Comparison of ENCODE assay signal across 16 mouse cellular contexts in the genomic region with DNA sequence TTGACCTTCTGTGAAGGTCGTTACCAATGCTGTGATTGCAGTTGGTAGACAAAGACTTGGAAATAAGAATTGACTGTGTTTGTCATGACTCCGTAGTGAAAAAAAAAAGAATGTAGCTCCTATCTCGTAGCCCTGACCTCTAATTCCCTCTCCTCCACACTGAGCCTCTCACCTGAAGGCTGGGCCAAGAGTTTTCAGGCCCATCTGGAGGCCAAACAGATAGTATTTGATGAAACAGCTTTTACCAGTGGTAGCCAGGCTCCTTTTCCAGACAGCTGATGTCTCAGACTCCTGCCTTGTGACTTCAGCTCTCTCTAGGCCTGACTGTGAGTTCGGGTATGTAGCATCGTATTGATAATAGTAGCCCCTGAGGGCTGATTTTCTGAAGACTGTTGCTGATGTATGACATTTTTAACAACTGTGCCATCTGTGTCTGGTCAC. TPM values are rescaled to one million over a fixed set of nuclear protein-coding genes. Genes with fewer than 3 reads are reported as not detected.
DNase-seq lines count a peak whose midpoint lies in the region; ATAC-seq lines count a peak whose summit lies in the region.
"Had no signal": no experiment of that assay in that cellular context is flagged by ENCODE, and none has a peak within 500 bp of the region (broad histone marks: within the 10 kb centered on the region; RNA-seq: fewer than 3 reads in every experiment).

No protein-coding gene starts in this region.

- no peaks in the 10 kb centered on the region for H3K27me3 ChIP-seq in heart, embryonic 12.5 days (replicated peaks)
- no peaks in the 10 kb centered on the region for H3K27me3 ChIP-seq in neural tube, embryonic 15.5 days (replicated peaks)
- H3K27me3 ChIP-seq: limb, embryonic 12.5 days; stomach, embryonic 15.5 days had no signal

- no peak for ATAC-seq in heart, embryonic 12.5 days (ENCODE audit: insufficient number of reproducible peaks, low FRiP score)
- no peak for ATAC-seq in neural tube, embryonic 15.5 days (ENCODE audit: low FRiP score)
- ATAC-seq: CD4-positive, CD25-positive, alpha-beta regulatory T cell, adult 4 months; liver, postnatal 0 days had no signal

- H3K4me3 ChIP-seq in heart, embryonic 12.5 days = no peak overlapping the region
- no peak overlapping the region for H3K4me3 ChIP-seq in neural tube, embryonic 15.5 days (replicated peaks)
- H3K4me3 ChIP-seq: limb, embryonic 12.5 days; stomach, embryonic 15.5 days had no signal

- 0 out of 2 replicates have a peak overlapping the region, but pooled peaks have one; percentile 18 for H3K27ac ChIP-seq in heart, embryonic 12.5 days (ENCODE audit: poor library complexity, severe bottlenecking)
- peak overlapping the region; percentile 24 for H3K27ac ChIP-seq in neural tube, embryonic 15.5 days (replicated peaks)
- H3K27ac ChIP-seq: kidney, postnatal 0 days; limb, embryonic 12.5 days; macrophage; stomach, embryonic 15.5 days had no signal

- no peak overlapping the region for H3K4me2 ChIP-seq in heart, embryonic 12.5 days
- H3K4me2 ChIP-seq in neural tube, embryonic 15.5 days = no peak overlapping the region
- H3K4me2 ChIP-seq: limb, embryonic 12.5 days; stomach, embryonic 15.5 days had no signal

- H3K9me3 ChIP-seq in heart, embryonic 12.5 days (replicated peaks) = no peaks in the 10 kb centered on the region
- H3K9me3 ChIP-seq in neural tube, embryonic 15.5 days (replicated peaks) = no peaks in the 10 kb centered on the region
- H3K9me3 ChIP-seq: stomach, embryonic 15.5 days had no signal

- no peak for DNase-seq in heart, postnatal 25 days (ENCODE audit: low spot score)
- DNase-seq in left cerebral cortex, postnatal 4 days = peak; percentile 29
- DNase-seq in left cerebral cortex, postnatal 10 days (ENCODE audit: extremely low spot score in 1 of 2, low spot score in 2 of 2) = no peak
- peak; percentile 71 for DNase-seq in cerebellum, adult 9-11 months
- DNase-seq in spleen, adult 12 weeks (ENCODE audit: low spot score) = no peak
- DNase-seq: gastrocnemius, postnatal 36 days; heart, postnatal 36 days; liver, postnatal 0 days; thymus, postnatal 14 days had no signal

- intact Hi-C loops in heart, postnatal 25 days (cut with DNase I) = no loop called here
- intact Hi-C loops in left cerebral cortex, postnatal 4 days (cut with DNase I) = no loop called here
- intact Hi-C loops in left cerebral cortex, postnatal 10 days (cut with DNase I) = no loop called here

- peaks cover 6% of the 10 kb centered on the region for H3K4me1 ChIP-seq in heart, embryonic 12.5 days (replicated peaks)
- peaks cover 9% of the 10 kb centered on the region for H3K4me1 ChIP-seq in neural tube, embryonic 15.5 days
- H3K4me1 ChIP-seq: stomach, embryonic 15.5 days had no signal

- 63% methylated on average over 5 of the region's 5 CpGs for WGBS in heart, embryonic 12.5 days
- WGBS in neural tube, embryonic 15.5 days = 64% methylated on average over 5 of the region's 5 CpGs

- H3K36me3 ChIP-seq in heart, embryonic 12.5 days = no peaks in the 10 kb centered on the region
- no peaks in the 10 kb centered on the region for H3K36me3 ChIP-seq in neural tube, embryonic 15.5 days
- H3K36me3 ChIP-seq: limb, embryonic 12.5 days; stomach, embryonic 15.5 days had no signal

- H3K9ac ChIP-seq in heart, embryonic 12.5 days = no peak overlapping the region
- no peak overlapping the region for H3K9ac ChIP-seq in neural tube, embryonic 15.5 days (replicated peaks)
- H3K9ac ChIP-seq: limb, embryonic 12.5 days; liver, postnatal 0 days; stomach, embryonic 15.5 days had no signal

RNA-seq across cellular contexts. Expression of a gene that starts 45.7 kb away (rescaled TPM):
- 9.8 and 11.8 TPM in 2 replicates for polyA plus RNA-seq in heart, embryonic 12.5 days (2016; fragmentation: Nextera tagmentation; extraction: Ambion mirVana)
- total RNA-seq in heart, postnatal 25 days (2021) = 10 to 100 TPM; 23.6 to 24.5 TPM
- total RNA-seq in left cerebral cortex, postnatal 4 days (2021) = 10 to 100 TPM; 45.9 to 49.2 TPM
- total RNA-seq in left cerebral cortex, postnatal 10 days (2021) = 10 to 100 TPM; 70.7 to 73.3 TPM
- 20.3 and 24.2 TPM in 2 replicates for polyA plus RNA-seq in neural tube, embryonic 15.5 days (2015; fragmentation: Nextera tagmentation; extraction: Ambion mirVana)

Comparison
In these comparisons a context has a peak if more than half of its experiments do, and no peak if none do; other contexts are left out.
1. DNase-seq: peak in left cerebral cortex, postnatal 4 days (single experiment) and cerebellum, adult 9-11 months (single experiment); none in heart, postnatal 25 days (single experiment), left cerebral cortex, postnatal 10 days (0 of 2) and spleen, adult 12 weeks (single experiment).